In genomic region chr5:144505731-144506130, GRCm38 (mm10) we compare ENCODE assay signal across 1 mouse cellular context.
TF ChIP-seq lines count a peak whose summit lies in the region.

No protein-coding gene starts in this region.

TF ChIP-seq in MEL, 35 proteins besides CTCF, POLR2A, EP300 and RAD21:
- TF ChIP-seq MAZ (IDR thresholded peaks at IDR 0.05; ENCODE audit: low read depth, low read length) = no peak
- TF ChIP-seq CHD1 (IDR thresholded peaks at IDR 0.05; ENCODE audit: low read depth, low read length) = no peak
- no peak for TF ChIP-seq HCFC1 (IDR thresholded peaks at IDR 0.05; ENCODE audit: low read depth, low read length)
- TF ChIP-seq POLR2AphosphoS2 (IDR thresholded peaks at IDR 0.05; ENCODE audit: low read length) = no peak
- no peak for TF ChIP-seq KAT2A (conservative IDR thresholded peaks at IDR 0.05; ENCODE audit: low read depth, low read length)
- TF ChIP-seq GABPA (IDR thresholded peaks at IDR 0.05; ENCODE audit: low read depth, low read length) = no peak
